Mouse (Mus musculus): ENCODE measurements around the gene Bcat2. TPM values are rescaled to one million over a fixed set of nuclear protein-coding genes. Genes with fewer than 3 reads are reported as not detected.

Bcat2 gene
- polyA plus RNA-seq, 1 experiment = 44.3 TPM

GRCm38 (mm10) chr7:45551512-45551883, 18.5 kb upstream of the Bcat2 start:
- Histone ChIP-seq H3K4me3 (ENCODE audit: control insufficient read depth, low read depth, low read length) (no peak overlapping the region), H3K27ac (ENCODE audit: control insufficient read depth, insufficient read depth, low read depth, low read length) (no peak overlapping the region), H3K27me3 (ENCODE audit: control insufficient read depth, insufficient read depth, low read length) (no peaks in the 10 kb centered on the region), H3K36me3 (ENCODE audit: control insufficient read depth, insufficient read depth, low read length) (no peaks in the 10 kb centered on the region), H3K4me1 (ENCODE audit: control insufficient read depth, insufficient read depth, low read length) (no peaks in the 10 kb centered on the region)
- TF ChIP-seq POLR2A (IDR thresholded peaks at IDR 0.05; ENCODE audit: control insufficient read depth, low read depth, low read length) (no peak), CTCF (IDR thresholded peaks at IDR 0.05; ENCODE audit: control insufficient read depth, insufficient read depth, insufficient replicate concordance, low read depth, low read length) (no peak)

DNA sequence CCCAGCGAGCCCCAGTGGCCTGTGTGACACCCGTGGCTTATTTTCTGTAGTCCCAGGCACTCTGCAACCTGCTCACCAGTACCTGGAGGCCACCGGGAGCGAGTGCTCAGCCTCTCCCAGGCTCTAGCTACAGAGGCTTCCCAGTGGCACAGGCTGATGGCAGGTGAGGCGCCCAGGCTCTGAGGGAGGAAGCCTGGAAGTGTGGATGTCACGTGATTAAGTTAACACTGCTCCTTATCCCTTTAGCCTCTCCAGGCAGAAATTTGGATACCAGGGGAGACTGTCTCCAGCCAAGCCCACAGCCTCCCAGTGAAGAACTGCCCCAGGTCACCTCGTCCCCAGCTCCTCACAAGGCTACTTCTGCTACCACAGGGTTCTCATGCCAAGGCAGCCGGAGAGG, 16.4 kb upstream of the Bcat2 start:
- Histone ChIP-seq H3K4me1 (ENCODE audit: control insufficient read depth, insufficient read depth, low read length) (no peaks in the 10 kb centered on the region), H3K27ac (ENCODE audit: control insufficient read depth, insufficient read depth, low read depth, low read length) (no peak overlapping the region), H3K36me3 (ENCODE audit: control insufficient read depth, insufficient read depth, low read length) (no peaks in the 10 kb centered on the region), H3K4me3 (ENCODE audit: control insufficient read depth, low read depth, low read length) (no peak overlapping the region), H3K27me3 (ENCODE audit: control insufficient read depth, insufficient read depth, low read length) (no peaks in the 10 kb centered on the region)
- no peak for TF ChIP-seq POLR2A (IDR thresholded peaks at IDR 0.05; ENCODE audit: control insufficient read depth, low read depth, low read length)
- TF ChIP-seq CTCF (IDR thresholded peaks at IDR 0.05; ENCODE audit: control insufficient read depth, insufficient read depth, insufficient replicate concordance, low read depth, low read length) = no peak

DNA sequence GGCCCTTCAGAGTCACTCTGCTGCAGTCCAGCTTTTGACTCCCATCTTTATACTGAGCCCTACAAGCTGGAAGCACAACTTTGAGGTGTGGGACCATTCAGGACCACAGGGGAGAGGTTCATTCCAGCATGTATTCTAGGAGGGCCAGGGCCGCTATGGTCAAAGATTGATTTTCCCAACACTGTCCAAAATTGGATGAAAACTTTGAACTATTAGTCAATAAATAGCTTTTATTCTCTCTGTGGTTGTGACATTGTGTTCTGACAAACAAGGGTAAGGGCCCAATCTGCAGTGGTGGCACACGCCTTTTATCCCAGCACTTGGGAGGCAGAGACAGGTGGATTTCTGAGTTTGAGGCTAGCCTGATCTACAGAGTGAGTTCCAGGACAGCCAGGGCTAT, 16.0 kb upstream of the Bcat2 start:
- Histone ChIP-seq H3K27me3 (ENCODE audit: control insufficient read depth, insufficient read depth, low read length) (no peaks in the 10 kb centered on the region), H3K4me1 (ENCODE audit: control insufficient read depth, insufficient read depth, low read length) (no peaks in the 10 kb centered on the region), H3K4me3 (ENCODE audit: control insufficient read depth, low read depth, low read length) (no peak overlapping the region), H3K27ac (ENCODE audit: control insufficient read depth, insufficient read depth, low read depth, low read length) (no peak overlapping the region), H3K36me3 (ENCODE audit: control insufficient read depth, insufficient read depth, low read length) (no peaks in the 10 kb centered on the region)
- TF ChIP-seq CTCF (IDR thresholded peaks at IDR 0.05; ENCODE audit: control insufficient read depth, insufficient read depth, insufficient replicate concordance, low read depth, low read length) = no peak
- no peak for TF ChIP-seq POLR2A (IDR thresholded peaks at IDR 0.05; ENCODE audit: control insufficient read depth, low read depth, low read length)

DNA sequence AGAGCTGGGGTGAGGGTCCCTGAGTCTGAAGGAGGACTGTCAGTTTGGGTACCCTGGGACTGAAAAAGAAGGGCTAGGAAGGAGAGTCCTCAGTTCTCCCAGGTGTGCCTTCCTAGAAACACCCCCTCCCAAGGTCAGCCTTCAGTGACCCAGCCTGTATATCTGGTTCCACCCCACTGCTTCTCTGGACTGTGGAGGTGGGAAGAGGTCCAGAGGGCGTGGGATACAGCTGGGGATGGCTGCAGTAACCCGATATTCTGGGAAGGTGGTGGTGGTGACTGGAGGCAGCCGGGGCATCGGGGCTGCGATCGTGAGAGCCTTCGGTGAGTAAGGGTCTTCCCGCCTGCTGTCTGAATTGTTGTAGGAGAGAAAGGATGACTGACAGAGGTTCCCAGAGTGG, 15.2 kb upstream of the Bcat2 start, which contains the start of gene Hsd17b14:
Hsd17b14 (plus strand) TSS at position 150 of the 400 bp plus-strand sequence.
- Histone ChIP-seq H3K27me3 (ENCODE audit: control insufficient read depth, insufficient read depth, low read length) (no peaks in the 10 kb centered on the region), H3K27ac (ENCODE audit: control insufficient read depth, insufficient read depth, low read depth, low read length) (no peak within 1 kb of the TSS), H3K4me1 (ENCODE audit: control insufficient read depth, insufficient read depth, low read length) (no peaks in the 10 kb centered on the region), H3K4me3 (ENCODE audit: control insufficient read depth, low read depth, low read length) (no peak within 1 kb of the TSS), H3K36me3 (ENCODE audit: control insufficient read depth, insufficient read depth, low read length) (no peaks in the 10 kb centered on the region)
- TF ChIP-seq CTCF (IDR thresholded peaks at IDR 0.05; ENCODE audit: control insufficient read depth, insufficient read depth, insufficient replicate concordance, low read depth, low read length) (no peak), POLR2A (IDR thresholded peaks at IDR 0.05; ENCODE audit: control insufficient read depth, low read depth, low read length) (no peak)

DNA sequence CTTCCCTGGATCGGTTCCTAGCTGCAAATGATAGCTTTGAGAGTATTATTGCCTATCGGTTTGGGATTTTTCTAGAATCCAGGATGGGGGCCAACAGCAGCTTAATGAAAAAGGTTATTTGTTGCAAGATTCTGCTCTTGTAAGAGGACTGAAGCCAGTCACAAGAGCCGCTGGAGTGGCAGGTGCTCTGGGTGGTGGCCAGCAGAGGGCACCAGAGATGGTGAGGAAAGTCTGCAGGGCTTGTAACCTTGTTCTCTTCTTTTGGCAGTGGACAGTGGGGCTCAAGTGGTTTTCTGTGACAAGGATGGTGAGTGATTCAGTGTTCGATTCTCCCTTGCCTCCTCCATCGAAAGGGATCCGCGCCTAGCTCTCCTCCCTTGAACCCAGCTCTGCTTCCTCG, 14.2 kb upstream of the Bcat2 start:
- H3K4me1 ChIP-seq (ENCODE audit: control insufficient read depth, insufficient read depth, low read length) = peaks cover 2% of the 10 kb centered on the region
- TF ChIP-seq CTCF (IDR thresholded peaks at IDR 0.05; ENCODE audit: control insufficient read depth, insufficient read depth, insufficient replicate concordance, low read depth, low read length) (peak; percentile 70; the same call in 1 of the 2 replicates), POLR2A (IDR thresholded peaks at IDR 0.05; ENCODE audit: control insufficient read depth, low read depth, low read length) (no peak)
- no peak overlapping the region for H3K4me3 ChIP-seq (ENCODE audit: control insufficient read depth, low read depth, low read length)
- no peak overlapping the region for H3K27ac ChIP-seq (ENCODE audit: control insufficient read depth, insufficient read depth, low read depth, low read length)
- H3K27me3 ChIP-seq (ENCODE audit: control insufficient read depth, insufficient read depth, low read length) = no peaks in the 10 kb centered on the region
- no peaks in the 10 kb centered on the region for H3K36me3 ChIP-seq (ENCODE audit: control insufficient read depth, insufficient read depth, low read length)

DNA sequence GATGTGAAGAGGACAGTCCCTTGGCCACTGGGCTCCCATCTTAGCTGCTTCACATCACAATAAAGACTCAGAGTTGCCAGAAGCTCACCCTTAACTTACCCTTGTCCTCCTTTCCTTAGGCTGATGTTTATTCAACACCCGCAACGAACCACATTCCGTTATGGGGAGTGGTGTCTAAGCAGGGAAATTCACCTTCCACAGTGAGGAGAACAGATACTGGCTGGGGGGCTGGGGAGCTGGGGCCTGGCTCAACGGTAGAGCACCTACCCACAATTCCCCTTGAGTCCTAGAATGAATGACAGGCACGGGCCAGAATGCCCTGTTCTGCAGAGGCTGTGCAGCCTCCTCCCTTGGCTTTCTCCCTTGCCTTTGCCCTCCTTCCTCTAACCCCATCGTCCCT, 11.0 kb upstream of the Bcat2 start:
- TF ChIP-seq CTCF (IDR thresholded peaks at IDR 0.05; ENCODE audit: control insufficient read depth, insufficient read depth, insufficient replicate concordance, low read depth, low read length) (no peak), POLR2A (IDR thresholded peaks at IDR 0.05; ENCODE audit: control insufficient read depth, low read depth, low read length) (no peak)
- Histone ChIP-seq H3K36me3 (ENCODE audit: control insufficient read depth, insufficient read depth, low read length) (no peaks in the 10 kb centered on the region), H3K4me3 (ENCODE audit: control insufficient read depth, low read depth, low read length) (no peak overlapping the region), H3K4me1 (ENCODE audit: control insufficient read depth, insufficient read depth, low read length) (peaks cover 8% of the 10 kb centered on the region), H3K27ac (ENCODE audit: control insufficient read depth, insufficient read depth, low read depth, low read length) (no peak overlapping the region), H3K27me3 (ENCODE audit: control insufficient read depth, insufficient read depth, low read length) (no peaks in the 10 kb centered on the region)

GRCm38 (mm10) chr7:45560241-45560640, 9.7 kb upstream of the Bcat2 start:
- H3K36me3 ChIP-seq (ENCODE audit: control insufficient read depth, insufficient read depth, low read length) = no peaks in the 10 kb centered on the region
- TF ChIP-seq POLR2A (IDR thresholded peaks at IDR 0.05; ENCODE audit: control insufficient read depth, low read depth, low read length) = no peak
- no peak for TF ChIP-seq CTCF (IDR thresholded peaks at IDR 0.05; ENCODE audit: control insufficient read depth, insufficient read depth, insufficient replicate concordance, low read depth, low read length)
- no peak overlapping the region for H3K27ac ChIP-seq (ENCODE audit: control insufficient read depth, insufficient read depth, low read depth, low read length)
- H3K4me3 ChIP-seq (ENCODE audit: control insufficient read depth, low read depth, low read length) = no peak overlapping the region
- H3K27me3 ChIP-seq (ENCODE audit: control insufficient read depth, insufficient read depth, low read length) = no peaks in the 10 kb centered on the region
- H3K4me1 ChIP-seq (ENCODE audit: control insufficient read depth, insufficient read depth, low read length) = peaks cover 8% of the 10 kb centered on the region

Data from testis, adult 2 months (tissue).